Mouse (Mus musculus) adrenal gland, postnatal 25 days (tissue): ENCODE measurements at regions not wholly inside any gene's neighbourhood (a gene's known extent, or its start where the extent isn't known, plus 50 kb on each side); places are given as distances from the start of the nearest gene placed in this dataset.
A peak's percentile ranks its signal among the peaks of the same experiment; 100 is the strongest.

Experiments
- DNase-seq: peaks from one replicate; pipeline ENCODE4 v3.0.0; 2021; ENCODE audit warnings: mixed read lengths

GRCm38 (mm10) chr8:53749263-53749662 lies 110.4 kb upstream of the Neil3 start:
- no peak for DNase-seq

- no peak for DNase-seq
Observed at GRCm38 (mm10) chr8:53769211-53769610, 130.3 kb upstream of the Neil3 start.

GRCm38 (mm10) chr8:53775511-53775910 lies 136.6 kb upstream of the Neil3 start:
- no peak for DNase-seq

DNA sequence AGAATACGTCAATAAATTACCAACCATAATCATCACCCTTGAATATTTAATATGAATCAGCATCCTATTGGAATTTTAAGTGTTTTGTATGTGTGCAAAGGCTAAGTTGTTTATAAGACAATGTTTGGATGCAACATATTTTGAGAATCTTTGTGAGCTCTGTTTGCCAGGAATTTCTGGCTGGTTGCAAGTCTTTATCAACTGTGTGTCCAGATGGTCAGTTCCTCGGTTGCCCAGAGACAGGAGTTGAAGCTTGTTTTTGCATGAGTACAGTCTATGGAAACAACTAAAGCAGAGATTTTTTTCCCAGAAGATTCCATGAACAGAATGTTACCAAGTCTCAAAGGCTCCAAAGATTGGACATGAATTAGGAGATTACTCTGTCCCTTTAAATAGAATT lies 142.0 kb upstream of the Neil3 start:
- no peak for DNase-seq

- DNase-seq = no peak
Observed at GRCm38 (mm10) chr8:53781885-53782284, 143.0 kb upstream of the Neil3 start.

- no peak for DNase-seq
Observed at GRCm38 (mm10) chr8:53788202-53788601, 149.3 kb upstream of the Neil3 start.

DNA sequence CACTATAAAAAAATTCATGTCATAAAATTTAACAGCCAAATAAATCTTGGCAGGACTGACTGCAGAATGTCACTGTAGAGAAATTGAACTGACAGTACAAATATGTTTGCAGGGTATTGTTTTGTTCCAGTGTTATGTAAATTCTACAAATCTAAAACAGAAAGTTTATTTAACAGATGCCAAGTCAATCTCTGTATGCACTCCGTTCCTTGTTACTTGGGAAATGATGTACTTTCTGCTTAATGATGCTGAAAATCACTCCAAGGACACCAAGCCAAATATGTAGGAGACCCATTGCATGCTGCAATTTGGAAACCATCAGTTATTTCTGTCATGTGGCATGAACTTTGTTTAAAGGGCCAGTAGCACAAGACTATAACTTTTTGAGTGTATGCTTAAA lies 182.3 kb upstream of the Neil3 start:
- DNase-seq = no peak

GRCm38 (mm10) chr8:53827395-53827794 lies 188.5 kb upstream of the Neil3 start:
- no peak for DNase-seq

DNA sequence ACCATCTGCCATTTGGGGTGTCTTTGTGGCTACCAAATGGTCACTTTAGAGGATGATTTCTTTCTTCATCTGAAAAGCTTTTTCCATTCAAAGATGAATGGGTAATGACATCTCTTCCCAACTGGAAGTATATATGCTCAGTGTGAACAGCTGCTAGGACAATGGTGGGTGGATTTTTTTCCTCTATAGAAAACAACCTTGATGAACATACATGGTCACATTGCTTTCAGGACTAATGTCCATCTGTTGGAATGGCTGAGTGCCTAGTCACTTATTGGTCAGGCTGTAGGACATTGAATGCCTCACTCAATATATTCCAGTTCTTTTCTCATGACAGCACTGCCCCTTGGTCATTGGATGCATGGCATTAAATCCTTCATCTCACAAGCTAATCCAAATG lies 209.0 kb upstream of the Neil3 start:
- DNase-seq = no peak

DNA sequence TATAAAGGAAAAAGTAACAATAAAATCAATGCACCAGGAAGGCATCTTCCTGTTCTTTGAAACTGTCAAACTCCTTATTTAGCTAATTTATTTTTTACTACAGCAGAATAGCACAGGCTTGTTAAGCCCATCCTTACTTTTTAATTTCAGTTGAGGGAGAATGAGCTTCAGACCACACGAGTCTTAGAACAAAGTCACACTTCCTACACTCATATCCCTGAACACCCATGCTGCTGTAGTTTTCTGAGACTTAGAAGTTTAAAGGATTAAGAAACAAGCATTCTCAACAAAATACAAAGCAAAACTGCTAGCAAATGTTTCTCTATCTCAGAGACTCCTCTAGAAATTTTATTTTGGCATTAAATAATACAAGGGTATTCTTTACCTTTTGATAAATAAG lies 208.8 kb upstream of the Vegfc start:
- no peak for DNase-seq

- DNase-seq = peak; percentile 5
Observed at GRCm38 (mm10) chr8:53869997-53870596, 207.3 kb upstream of the Vegfc start.

DNA sequence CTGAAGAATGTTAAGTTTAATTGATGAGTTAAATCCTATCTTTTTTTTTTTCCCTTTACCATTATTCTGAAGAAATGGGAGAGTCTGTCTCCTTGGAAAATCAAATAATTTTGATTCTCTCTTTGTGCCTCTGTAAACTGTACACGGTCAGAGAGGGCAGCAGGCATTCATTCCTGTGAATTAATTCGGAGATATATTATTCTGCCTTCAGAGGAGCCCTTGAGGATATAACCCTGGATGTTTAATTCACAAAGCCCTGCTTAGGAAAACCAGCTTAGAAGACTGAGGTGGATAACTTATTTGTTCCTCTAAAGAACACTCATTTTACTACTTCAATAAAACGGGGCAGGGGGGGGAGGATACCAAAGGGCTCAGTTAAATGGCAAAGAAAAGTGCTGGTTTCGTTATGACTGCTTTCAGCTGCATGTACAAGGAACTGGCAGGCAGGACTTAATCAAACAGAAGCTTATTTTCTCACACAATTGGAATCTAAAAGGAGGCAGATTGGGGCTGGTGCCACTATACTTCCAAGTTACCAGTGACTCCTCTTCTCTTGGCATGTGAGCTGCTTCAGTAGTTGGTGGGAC lies 205.3 kb upstream of the Vegfc start:
- DNase-seq = no peak

DNA sequence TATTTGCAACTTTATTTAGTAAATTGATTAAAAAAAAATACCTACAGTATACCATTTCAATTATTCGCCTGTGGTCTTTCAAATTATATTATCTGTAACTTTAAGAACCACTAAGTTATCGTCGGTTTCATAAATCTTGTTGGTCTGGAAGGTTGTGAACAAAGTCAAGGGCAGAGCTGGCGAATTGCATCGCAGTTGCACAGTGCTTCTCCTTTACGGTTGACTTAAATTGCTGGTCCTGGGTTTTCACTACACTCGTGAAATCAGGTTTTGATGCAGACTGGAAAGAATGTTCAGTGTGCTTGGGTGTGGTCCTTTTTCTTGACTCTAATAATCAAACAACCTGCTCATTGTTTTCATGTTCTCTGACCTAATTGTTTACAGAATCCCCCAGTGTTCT lies 198.6 kb upstream of the Vegfc start:
- peak; percentile 3 for DNase-seq

DNA sequence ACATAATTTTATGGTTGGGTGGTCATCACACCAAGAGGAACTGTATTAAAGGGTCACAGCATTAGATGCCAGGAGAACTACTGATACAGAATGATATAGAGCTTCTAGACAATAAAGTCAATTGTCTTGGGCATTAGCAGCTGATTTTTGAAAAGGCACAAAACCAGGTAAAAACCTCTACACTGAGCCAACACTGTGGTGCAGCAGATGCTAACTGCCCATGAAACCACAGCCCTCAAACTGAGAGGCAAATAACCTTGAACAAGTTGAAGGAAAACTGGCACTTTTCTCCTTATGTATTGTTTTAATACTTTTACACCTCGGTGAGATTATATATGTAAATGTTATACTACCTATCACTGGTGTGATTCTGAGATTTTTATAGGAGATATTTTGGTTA lies 195.9 kb upstream of the Vegfc start:
- no peak for DNase-seq

DNA sequence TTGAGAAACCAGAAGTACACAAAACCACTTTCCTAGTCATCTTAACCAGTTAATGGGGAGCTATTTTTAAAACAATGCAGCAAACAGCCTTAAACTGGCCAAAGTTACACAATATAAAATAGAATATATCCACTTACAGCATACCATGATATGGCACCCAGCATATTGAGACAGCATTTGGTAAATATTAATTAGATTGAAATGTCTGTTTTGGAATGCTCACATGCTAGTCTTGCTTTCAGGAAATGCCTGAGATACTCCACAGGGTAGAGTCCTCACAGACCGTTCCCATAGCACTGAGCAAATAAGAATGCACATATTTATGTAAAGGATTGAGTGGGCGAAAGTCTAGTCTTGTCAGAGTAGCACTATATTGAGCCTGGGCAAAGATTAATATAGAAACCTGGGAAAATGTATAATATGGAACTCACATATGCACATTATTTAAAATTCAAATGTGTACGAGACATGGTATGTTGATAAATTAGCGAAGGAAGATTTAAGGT lies 185.1 kb upstream of the Vegfc start:
- no peak for DNase-seq

- DNase-seq = no peak
Observed at GRCm38 (mm10) chr8:53892770-53893169, 184.6 kb upstream of the Vegfc start.

- DNase-seq = no peak
Observed at GRCm38 (mm10) chr8:53922343-53922742, 155.1 kb upstream of the Vegfc start.

DNA sequence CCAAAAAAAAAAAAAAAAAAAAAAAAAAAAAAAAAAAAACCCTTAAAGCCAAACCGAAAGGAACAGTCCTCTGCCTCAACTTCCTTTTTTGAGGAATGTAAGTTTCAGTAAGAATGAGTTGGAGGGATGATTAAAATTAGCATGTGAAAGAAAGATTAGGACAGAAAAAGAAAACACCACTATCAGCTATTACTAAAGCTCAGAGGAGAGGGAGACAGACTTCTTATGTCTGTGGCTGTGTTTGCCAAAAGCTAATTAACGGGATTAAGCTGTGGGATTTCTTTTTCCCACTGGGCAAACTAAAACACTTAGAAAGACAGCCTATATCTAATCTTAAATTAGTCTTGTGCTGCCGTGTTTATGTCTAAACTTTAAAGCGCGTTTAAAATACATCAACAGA lies 146.7 kb upstream of the Vegfc start:
- DNase-seq = no peak

DNA sequence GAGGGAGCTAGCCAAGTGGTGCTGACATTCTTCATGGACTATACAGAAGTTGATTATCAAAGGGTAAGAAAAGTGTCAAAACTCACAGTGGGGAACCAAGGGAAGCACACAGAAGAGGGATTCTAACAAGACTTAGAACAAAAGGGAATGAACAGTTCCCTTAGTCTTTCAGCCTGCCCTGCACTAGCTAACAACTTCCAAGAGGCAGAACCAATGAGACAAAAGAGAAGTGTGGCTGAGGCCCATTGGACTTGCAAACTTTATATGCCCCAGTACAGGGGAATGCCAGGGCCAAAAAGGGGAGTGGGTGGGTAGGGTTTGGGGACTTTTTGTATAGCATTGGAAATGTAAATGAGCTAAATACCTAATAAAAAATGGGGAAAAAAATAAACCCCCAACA lies 139.0 kb upstream of the Vegfc start:
- no peak for DNase-seq

- DNase-seq = no peak
Observed at GRCm38 (mm10) chr8:53939519-53939918, 137.9 kb upstream of the Vegfc start.

GRCm38 (mm10) chr8:53941144-53941543 lies 136.3 kb upstream of the Vegfc start:
- DNase-seq = no peak

GRCm38 (mm10) chr8:53945561-53945960 lies 131.8 kb upstream of the Vegfc start:
- DNase-seq = no peak

GRCm38 (mm10) chr8:53947384-53947783 lies 130.0 kb upstream of the Vegfc start:
- DNase-seq = no peak

DNA sequence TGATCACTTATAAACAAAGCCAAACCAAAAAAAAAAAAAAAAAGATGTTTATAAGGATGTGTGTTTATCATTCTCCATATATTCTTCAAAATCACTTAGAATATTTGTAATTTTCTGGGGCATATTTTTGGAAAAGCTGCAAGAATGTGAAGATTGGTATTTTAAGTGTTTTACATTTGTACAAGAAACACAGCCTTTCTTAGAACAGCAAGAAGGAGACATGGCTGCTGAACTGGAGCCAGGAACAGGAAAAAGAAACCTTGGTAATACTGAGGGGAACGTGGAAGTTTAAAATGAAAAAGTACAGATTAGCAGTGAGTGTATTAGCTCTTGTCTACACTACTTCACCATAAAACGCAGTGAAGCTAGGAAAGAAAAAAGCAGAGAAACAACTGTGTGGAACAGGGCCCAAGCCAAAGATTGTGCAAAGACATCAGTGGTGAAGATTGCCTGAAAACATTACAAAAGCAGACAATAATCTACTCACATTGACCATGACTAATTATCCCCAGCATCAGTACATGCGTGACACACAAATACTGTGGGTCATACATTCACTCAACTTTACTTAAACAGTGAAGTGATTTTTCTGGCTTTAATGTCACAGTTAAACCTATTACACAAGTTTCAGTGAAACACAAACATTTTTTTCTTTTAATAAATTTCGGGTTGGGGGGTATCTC lies 122.8 kb upstream of the Vegfc start:
- DNase-seq = no peak
